Mouse (Mus musculus) kidney, postnatal 0 days (tissue): ENCODE measurements around the gene Xylb. TPM values are rescaled to one million over a fixed set of nuclear protein-coding genes. Genes with fewer than 3 reads are reported as not detected.

ENCODE experiments used
- ATAC-seq: fragments of 200-750 bp; cut with Nextera tagmentation; replicated peaks from 2 replicates; pipeline ENCODE4 v1.8.0; 2017; ENCODE audit warnings: low read depth, moderate number of reproducible peaks, moderate TSS enrichment, moderate library complexity; ENCODE audit not compliant: low FRiP score
- DNase-seq: peaks from one replicate; pipeline ENCODE4 v3.0.0-alpha.2; 2016; ENCODE audit warnings: low spot score
- H3K27ac ChIP-seq: fragments of 300-500 bp; sonication (generic); 2 replicates; pipeline ENCODE4 v1.5.1; 2014; ENCODE audit warnings: mild to moderate bottlenecking
- H3K27me3 ChIP-seq: fragments of 300-500 bp; sonication (generic); 2 replicates; pipeline ENCODE4 v1.6.1; 2014; ENCODE audit warnings: low read length, mixed read lengths; ENCODE audit not compliant: insufficient read depth
- H3K36me3 ChIP-seq: fragments of 300-500 bp; sonication (generic); 2 replicates; pipeline ENCODE4 v1.6.1; 2014; ENCODE audit warnings: low read length, mixed read lengths; ENCODE audit not compliant: insufficient read depth
- H3K4me1 ChIP-seq: fragments of 300-500 bp; sonication (generic); replicated peaks from 2 replicates; pipeline ENCODE4 v1.6.1; 2014; ENCODE audit warnings: antibody characterized with exemption, low read length, mixed read lengths; ENCODE audit not compliant: insufficient read depth
- H3K4me2 ChIP-seq: fragments of 300-500 bp; sonication (generic); 2 replicates; pipeline ENCODE4 v1.6.1; 2014; ENCODE audit warnings: mild to moderate bottlenecking, low read length, moderate library complexity, mixed read lengths
- H3K4me3 ChIP-seq: fragments of 300-500 bp; sonication (generic); replicated peaks from 2 replicates; pipeline ENCODE4 v1.5.1; 2014; ENCODE audit warnings: low read depth, low read length
- H3K9ac ChIP-seq: fragments of 300-500 bp; sonication (generic); 2 replicates; pipeline ENCODE4 v1.6.1; 2014; ENCODE audit warnings: low read depth, low read length
- H3K9me3 ChIP-seq: fragments of 300-500 bp; sonication (generic); replicated peaks from 2 replicates; pipeline ENCODE4 v1.6.1; 2016; ENCODE audit warnings: low read length, inconsistent platforms, mixed read lengths
- CTCF ChIP-seq: IDR thresholded peaks from 2 replicates; pipeline ENCODE4 v1.5.1; 2016; ENCODE audit warnings: antibody characterized with exemption, low read depth, mild to moderate bottlenecking, moderate library complexity
- WGBS: fragments of 180-500 bp; shearing (Covaris S2); extraction: QIAGEN DNeasy Blood & Tissue Kit; methylation state at CpG from one replicate; pipeline ENCODE4 v1.1.7; 2014; 5-methylcytosine and 5-hydroxymethylcytosine counted together
- polyA plus RNA-seq: library from polyadenylated mRNA; unstranded; fragments of >200 nt; fragmentation: Nextera tagmentation; extraction: Ambion mirVana; gene quantifications from 2 replicates; pipeline ENCODE4 v1.2.1, GENCODE M21; 2015

The Xylb gene
- polyA plus RNA-seq, 1 experiment from 2014 or later = 43.8 TPM

DNA sequence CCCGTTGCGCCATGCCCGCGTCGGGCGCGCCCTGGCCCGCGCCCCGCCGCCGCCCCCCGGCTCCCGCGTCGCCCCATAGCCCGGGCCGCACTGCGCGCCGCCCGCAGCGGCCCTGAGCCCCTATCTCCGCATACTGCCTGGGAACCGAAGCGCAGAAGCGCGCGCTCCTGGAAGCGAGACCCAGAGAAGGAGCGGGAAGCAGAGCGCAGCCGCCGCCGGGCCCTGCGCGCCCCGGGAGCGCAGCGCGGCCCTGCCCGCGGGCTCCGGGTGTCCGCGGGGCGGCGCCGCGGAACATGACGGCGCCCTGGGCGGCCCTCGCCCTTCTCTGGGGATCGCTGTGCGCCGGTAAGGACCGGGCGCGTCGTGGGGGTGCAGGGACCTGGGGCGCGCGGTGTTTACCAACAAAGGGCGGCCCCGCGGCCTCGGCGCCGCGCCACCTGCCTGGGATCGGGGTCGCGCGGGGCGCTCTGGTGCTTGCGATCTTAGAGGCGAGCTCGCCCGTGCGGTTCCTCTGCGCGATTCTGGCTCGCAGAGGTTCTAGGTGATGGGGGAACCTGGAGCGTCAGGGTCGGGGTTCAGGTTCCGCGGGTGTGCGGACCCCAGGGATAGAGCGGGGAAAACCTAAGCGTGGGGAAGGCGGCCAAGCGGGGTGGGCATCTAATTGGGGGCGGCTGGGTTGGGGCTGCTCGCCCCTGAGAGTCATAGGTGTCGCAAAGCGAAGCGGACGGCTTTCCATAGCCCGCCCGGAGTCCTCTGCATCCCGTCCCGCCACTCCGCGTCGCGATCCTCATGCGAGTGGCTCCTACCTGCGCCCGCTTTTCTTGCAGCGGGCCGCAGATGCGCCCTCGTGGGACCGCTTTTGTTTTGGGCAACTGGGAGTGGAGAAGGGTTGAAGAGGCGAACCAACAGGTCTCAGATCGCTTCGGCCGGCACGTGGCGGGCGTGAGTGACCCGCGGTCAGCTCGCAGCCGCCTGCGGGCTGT is 45.4 kb downstream of the Xylb start:
- peak; percentile 68 for DNase-seq
- Histone ChIP-seq H3K4me3 (peak overlapping the region; percentile 91), H3K36me3 (no peaks in the 10 kb centered on the region), H3K9me3 (no peaks in the 10 kb centered on the region), H3K4me2 (peak overlapping the region; percentile 98), H3K27ac (peak overlapping the region; percentile 99), H3K9ac (peak overlapping the region; percentile 100), H3K27me3 (no peaks in the 10 kb centered on the region), H3K4me1 (peaks cover 10% of the 10 kb centered on the region)
- no peak for TF ChIP-seq CTCF
- peak; percentile 26 for ATAC-seq
- under 1% methylated on average over 118 of the region's 127 CpGs for WGBS

DNA sequence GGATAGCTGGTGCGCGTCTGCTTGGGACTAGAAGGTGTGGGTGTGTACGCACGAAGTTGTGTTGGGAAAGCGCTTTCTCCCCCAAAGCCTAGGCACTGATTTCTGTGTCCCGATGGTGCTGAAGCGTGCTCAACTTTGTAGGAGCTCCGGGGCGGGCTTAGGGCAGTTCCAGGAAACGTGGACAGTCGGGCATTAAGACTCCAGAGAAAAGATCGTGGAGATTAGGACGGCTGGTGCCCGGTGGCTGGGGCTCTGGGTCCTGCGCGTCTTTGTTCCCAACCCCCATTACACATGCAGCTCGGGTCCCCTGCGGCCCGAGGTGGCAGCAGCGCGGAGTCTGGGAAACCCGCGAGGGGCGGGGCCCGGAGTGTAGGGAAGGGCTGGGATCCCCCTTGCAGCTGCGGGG is 46.1 kb downstream of the Xylb start:
- TF ChIP-seq CTCF = 0 out of 2 replicates have a peak, but pooled peaks have one; percentile 4
- Histone ChIP-seq H3K4me2 (peak overlapping the region; percentile 98), H3K9me3 (no peaks in the 10 kb centered on the region), H3K4me3 (peak overlapping the region; percentile 91), H3K9ac (peak overlapping the region; percentile 100), H3K4me1 (peaks cover 17% of the 10 kb centered on the region), H3K27ac (peak overlapping the region; percentile 99), H3K36me3 (no peaks in the 10 kb centered on the region), H3K27me3 (no peaks in the 10 kb centered on the region)
- peak; percentile 74 for DNase-seq
- under 1% methylated on average over 26 of the region's 26 CpGs for WGBS
- ATAC-seq = no peak

DNA sequence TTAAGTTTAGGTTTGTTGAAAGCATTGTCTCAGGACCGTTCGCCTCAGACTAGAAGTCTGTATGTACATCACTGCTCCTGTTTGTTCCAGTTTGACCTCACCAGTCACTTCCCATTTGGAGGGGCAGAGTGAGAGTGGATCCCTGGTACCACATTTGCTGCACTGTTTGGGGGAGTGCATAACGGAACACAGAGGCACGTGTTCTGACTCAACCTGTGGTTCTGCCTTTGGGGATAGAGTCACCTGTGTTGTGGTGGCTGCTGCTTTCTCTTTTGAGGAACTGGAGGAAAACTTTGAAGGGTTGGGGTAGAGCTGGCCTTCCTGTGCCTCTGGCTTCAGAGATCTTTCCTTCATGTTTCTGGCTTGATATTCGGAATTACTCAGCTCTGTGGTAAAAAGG is 46.9 kb downstream of the Xylb start:
- ATAC-seq = no peak
- Histone ChIP-seq H3K4me2 (peak overlapping the region; percentile 98), H3K27me3 (no peaks in the 10 kb centered on the region), H3K36me3 (no peaks in the 10 kb centered on the region), H3K27ac (no peak overlapping the region), H3K4me3 (peak overlapping the region; percentile 91; the same call in 1 of the 2 replicates), H3K4me1 (peaks cover 20% of the 10 kb centered on the region), H3K9me3 (no peaks in the 10 kb centered on the region), H3K9ac (0 out of 2 replicates have a peak overlapping the region, but pooled peaks have one; percentile 100)
- no peak for TF ChIP-seq CTCF
- 54% methylated on average over 5 of the region's 5 CpGs for WGBS
- no peak for DNase-seq

DNA sequence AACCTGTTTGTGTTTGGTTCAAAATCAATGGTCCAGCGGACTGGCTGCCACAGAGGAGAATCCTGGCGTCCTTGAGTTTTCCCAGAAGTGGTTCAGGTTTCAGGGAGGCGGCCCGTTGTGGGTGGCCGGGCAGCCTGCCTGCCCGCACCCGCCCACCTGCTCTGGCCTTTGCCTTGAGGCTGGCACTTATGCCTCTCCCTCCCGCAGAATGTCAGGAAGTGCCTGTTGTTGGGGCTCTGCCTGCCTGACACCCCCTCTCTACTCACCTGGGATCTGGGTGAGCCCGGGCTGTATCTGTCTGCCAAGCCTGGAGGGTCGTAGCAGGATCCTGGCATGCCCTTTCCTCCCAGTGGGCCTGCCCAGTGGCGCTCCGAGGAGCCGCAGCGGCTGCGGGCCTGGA is 50.7 kb downstream of the Xylb start:
- no peak overlapping the region for H3K4me3 ChIP-seq
- DNase-seq = peak; percentile 86
- ATAC-seq = peak; percentile 50
- peak overlapping the region; percentile 39 for H3K4me2 ChIP-seq
- peaks cover 29% of the 10 kb centered on the region for H3K4me1 ChIP-seq
- 0 out of 2 replicates have a peak, but pooled peaks cover 6% of the 10 kb centered on the region for H3K36me3 ChIP-seq
- H3K27ac ChIP-seq = peak overlapping the region; percentile 72
- no peak overlapping the region for H3K9ac ChIP-seq
- peaks cover 7% of the 10 kb centered on the region; the same call in 1 of the 2 replicates for H3K9me3 ChIP-seq
- no peak for TF ChIP-seq CTCF
- no peaks in the 10 kb centered on the region for H3K27me3 ChIP-seq
- WGBS = 40% methylated on average over 15 of the region's 15 CpGs

DNA sequence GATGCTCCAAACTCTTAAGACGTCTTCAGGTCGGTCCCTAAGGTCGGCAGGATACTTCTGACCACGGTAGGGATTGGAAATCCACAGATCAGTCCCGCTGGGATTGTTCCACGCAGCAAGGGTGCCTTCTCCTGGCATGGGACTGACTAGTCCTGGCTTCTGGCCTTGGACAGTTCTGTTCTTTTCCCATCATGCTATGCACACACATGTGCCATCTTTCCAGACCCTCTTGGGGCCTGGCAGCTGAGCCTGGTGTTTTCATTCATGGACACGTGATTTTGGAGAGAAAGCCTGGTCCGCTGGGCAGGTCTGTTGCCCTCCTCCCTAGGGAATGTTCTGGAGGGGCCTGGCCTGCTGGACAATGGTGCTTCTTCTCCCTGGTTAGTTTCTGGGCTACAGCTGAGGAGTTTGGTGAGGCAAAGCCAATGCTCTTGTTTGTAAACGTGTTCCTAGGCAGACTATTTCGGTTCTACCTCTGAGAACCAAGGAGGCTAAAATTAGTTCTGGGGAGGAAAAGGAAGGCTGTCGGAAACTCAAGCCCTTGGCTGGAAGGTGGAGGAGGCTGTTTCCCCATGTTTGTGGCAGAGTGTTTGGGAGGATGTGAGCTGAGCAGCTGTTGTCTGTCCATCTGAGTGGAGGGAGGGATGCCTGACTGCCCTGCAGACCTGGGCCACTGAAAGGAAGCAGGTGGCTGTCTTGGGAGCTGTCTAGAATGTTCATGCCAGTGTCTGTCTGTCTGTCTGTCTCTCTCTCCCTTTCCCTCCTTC is 51.9 kb downstream of the Xylb start:
- ATAC-seq (0 out of 2 replicates have a peak, but pooled peaks have one; percentile 38), DNase-seq (peak; percentile 62)
- no peaks in the 10 kb centered on the region for H3K27me3 ChIP-seq
- 0 out of 2 replicates have a peak, but pooled peaks cover 6% of the 10 kb centered on the region for H3K36me3 ChIP-seq
- no peak overlapping the region; the same call in 1 of the 2 replicates for H3K9ac ChIP-seq
- peaks cover 29% of the 10 kb centered on the region for H3K4me1 ChIP-seq
- H3K4me2 ChIP-seq = peak overlapping the region; percentile 16; the same call in 1 of the 2 replicates
- H3K9me3 ChIP-seq = peaks cover 12% of the 10 kb centered on the region; the same call in 1 of the 2 replicates
- TF ChIP-seq CTCF = no peak
- H3K4me3 ChIP-seq = no peak overlapping the region
- H3K27ac ChIP-seq = peak overlapping the region; percentile 72
- WGBS = 46% methylated on average over 11 of the region's 11 CpGs

DNA sequence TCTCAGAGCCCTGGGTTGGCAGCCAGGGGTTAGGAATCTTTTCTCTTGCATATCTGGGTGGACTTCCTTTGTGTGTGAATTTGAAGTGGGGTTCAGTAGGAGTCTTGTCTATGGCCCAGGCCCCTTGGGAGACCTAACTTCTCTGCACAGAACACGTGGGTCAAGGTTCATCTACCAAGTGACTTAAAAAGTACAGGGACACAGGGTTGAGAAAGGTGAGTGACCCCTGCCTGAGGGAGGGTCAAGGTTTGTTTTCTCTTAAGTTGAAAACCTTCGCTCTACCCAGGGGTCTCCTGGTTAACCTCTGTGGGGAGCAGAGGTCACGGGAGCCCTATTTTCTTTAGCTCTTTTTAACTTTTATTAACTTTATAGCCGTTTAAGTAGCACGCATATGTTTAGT is 52.7 kb downstream of the Xylb start:
- Histone ChIP-seq H3K27me3 (no peaks in the 10 kb centered on the region), H3K27ac (peak overlapping the region; percentile 72), H3K9me3 (peaks cover 12% of the 10 kb centered on the region; the same call in 1 of the 2 replicates), H3K4me1 (peaks cover 29% of the 10 kb centered on the region), H3K4me3 (no peak overlapping the region), H3K4me2 (peak overlapping the region; percentile 16; the same call in 1 of the 2 replicates), H3K36me3 (0 out of 2 replicates have a peak, but pooled peaks cover 6% of the 10 kb centered on the region), H3K9ac (no peak overlapping the region)
- DNase-seq (no peak), ATAC-seq (no peak)
- 29% methylated on average over 5 of the region's 5 CpGs for WGBS
- no peak for TF ChIP-seq CTCF
